Mouse (Mus musculus) spleen, embryonic (tissue): ENCODE results near the gene Nog.

Experiments used
- CTCF ChIA-PET: fragments of 350-600 bp; sonication (Branson Sonifier 250); formaldehyde crosslinking; loops from one replicate; lab custom pipeline; 2022; lab: Charles Lee

Gene Nog

DNA sequence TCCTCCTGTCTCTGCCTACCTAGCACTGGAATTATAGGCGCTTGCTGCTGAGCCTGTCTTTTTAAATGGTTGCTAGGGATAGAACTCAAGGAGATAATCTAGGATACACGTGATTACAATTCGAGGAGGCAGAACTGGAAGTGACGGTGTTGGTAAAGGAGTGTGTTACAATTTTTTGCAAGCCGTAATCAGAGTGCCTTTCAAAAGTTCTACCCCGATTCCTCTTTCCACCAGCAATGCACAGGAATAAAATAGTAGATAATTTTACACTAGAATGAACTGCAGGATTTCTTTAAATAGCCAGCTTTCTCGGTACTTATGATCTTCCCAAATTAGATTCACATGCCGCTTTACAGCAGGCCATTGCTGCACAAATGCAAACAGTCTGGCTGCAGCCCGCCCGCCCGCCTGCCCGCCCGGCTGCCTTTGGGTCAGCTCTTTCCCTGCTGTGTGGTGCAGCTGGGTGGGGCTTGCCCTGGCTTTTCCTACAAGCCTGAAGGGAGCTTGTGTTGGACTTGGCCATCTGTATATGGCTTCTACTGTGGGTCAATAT is 32.2 kb downstream of the Nog start:
- CTCF ChIA-PET: no interaction called here

DNA sequence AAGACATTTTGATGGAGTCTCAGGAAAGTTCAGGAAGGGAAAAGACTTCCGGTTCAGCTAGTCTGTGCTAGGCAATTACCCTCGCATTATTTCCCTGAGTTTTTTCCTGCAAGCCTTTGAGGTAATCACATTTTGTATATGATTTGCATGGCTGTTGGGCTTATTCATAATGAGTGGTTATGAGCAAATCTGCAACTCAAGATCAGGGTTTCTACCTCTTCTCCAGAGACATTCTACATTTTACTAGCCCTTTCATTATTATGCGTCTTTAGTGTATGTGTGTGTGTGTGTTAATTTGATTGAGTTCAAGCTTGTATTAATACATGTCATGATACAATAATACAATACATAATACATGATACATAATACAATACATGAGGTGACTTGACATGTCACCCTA is 34.6 kb downstream of the Nog start:
- CTCF ChIA-PET: no interaction called here

DNA sequence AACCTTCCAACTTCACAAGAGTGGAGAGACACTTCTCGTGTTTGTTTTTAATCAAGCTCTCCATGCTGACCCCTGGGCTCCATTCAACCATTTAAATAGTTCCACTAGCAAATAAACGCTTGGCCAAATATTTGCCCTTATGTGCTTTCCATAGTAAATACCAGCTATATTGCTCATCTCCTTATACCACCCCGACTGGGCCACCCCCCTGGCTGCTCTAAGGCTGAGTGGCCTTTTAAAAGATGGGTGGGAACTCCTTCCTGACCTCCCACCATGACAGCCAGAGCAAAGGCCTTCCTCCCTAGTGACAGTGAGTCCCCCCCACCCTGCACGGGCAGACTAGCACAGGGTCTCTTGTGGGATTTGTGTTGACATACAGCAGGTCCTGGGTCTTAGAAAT is 37.1 kb downstream of the Nog start:
- CTCF ChIA-PET: no interaction called here

DNA sequence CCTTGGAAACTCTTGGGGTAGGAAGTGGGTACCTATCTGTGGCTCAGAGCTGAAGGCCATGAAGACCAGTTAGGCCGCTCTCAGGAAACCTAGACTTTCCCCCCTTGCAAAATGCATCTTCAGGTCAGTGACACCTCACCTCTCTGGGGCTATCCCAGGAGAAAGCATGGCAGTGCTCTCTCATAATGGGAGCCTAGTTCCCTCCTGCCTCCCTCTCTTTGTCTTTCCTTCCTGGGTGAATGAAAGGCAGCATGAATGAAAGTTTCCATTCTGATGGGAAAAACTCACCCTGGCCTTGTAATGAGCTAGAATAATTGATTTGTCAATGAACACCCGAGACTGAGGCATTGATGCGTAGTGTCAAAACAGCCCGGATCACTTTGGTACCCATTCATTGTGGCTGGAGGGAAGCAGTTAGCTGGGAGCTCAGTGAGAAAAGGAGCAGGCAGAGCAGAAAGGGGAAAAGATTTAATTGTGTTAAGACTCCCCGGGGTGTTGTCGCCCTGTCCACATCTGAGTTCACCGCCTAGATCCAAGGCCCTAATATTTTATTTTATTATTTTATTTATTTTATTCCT is 42.7 kb downstream of the Nog start:
- CTCF ChIA-PET: no interaction called here

DNA sequence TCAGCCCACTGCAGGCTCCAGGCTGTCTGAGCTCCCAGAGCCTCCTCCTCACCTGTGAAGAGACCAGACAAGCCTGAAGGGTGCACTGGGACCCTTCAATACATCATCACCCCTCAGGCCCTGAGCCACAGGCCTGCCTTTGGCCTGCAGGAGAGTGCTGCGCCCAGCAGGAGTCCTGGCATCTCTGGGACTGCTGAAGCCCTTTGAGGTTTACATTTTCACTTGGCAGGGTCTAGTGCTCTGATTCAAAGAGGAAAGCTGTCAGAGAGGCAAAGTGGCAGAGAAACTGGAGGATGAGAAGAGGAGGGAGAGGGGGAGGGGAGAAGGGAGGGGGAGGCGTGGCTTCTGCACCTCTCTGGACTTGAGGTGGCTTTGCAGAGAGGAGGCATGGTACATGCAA is 44.2 kb downstream of the Nog start:
- CTCF ChIA-PET: no interaction called here

DNA sequence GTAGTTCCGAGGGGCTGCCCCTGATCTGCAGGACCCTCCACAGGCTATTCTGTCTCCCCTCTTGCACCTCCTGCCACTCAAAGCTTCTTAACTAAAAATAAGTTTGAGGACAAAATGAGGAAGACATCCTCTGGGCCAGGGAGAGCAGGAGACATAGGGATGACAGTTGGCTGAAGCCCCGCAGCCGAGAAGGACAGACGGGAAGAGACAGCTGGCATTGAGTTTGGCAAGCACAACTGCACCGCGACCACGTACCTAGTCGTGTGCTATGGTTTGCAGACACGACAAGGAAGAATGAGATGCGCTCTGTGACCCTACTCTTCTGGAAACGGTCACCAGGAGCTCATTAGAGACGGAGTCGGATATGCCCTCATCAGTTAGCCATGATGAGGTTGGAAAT is 48.2 kb downstream of the Nog start:
- CTCF ChIA-PET: no interaction called here
